26 mouse cellular contexts compared by ENCODE assay signal in genomic region chr4:115298746-115299145, GRCm38 (mm10). TPM values are rescaled to one million over a fixed set of nuclear protein-coding genes. Genes with fewer than 3 reads are reported as not detected.
"Had no signal": no experiment of that assay in that cellular context is flagged by ENCODE, and none has a peak within 500 bp of the region (broad histone marks: within the 10 kb centered on the region; RNA-seq: fewer than 3 reads in every experiment).

Cyp4a12a (plus strand) TSS chr4:115299046.

RNA-seq across cellular contexts. Expression of gene Cyp4a12a, which starts in this region (rescaled TPM):
- total RNA-seq: common myeloid progenitor, adult 5-6 weeks; forebrain, postnatal 0 days; gastrocnemius, adult 2 months; gastrocnemius, adult 8-10 months; gastrocnemius, postnatal 10 days; gastrocnemius, postnatal 14 days; gastrocnemius, postnatal 25 days; gastrocnemius, postnatal 36 days; gastrocnemius, postnatal 4 days; granulocyte monocyte progenitor cell, adult 5-6 weeks; heart, adult 2 months; heart, adult 8-10 months had no signal
- polyA plus RNA-seq: cerebellum, adult 2 months; cortical plate, adult 2 months; embryonic facial prominence, embryonic 10.5 days; embryonic facial prominence, embryonic 11.5 days; embryonic facial prominence, embryonic 12.5 days; erythroblast, embryonic 14.5 days; forebrain, embryonic 10.5 days; forebrain, embryonic 11.5 days; forebrain, embryonic 12.5 days; forebrain, embryonic 13.5 days; forebrain, embryonic 14.5 days; forebrain, embryonic 15.5 days; forebrain, embryonic 16.5 days; forebrain, postnatal 0 days; frontal cortex, adult 2 months; heart, adult 2 months had no signal
